Mouse (Mus musculus): Measurements from ENCODE around the gene Bcl6.

Bcl6 gene

DNA sequence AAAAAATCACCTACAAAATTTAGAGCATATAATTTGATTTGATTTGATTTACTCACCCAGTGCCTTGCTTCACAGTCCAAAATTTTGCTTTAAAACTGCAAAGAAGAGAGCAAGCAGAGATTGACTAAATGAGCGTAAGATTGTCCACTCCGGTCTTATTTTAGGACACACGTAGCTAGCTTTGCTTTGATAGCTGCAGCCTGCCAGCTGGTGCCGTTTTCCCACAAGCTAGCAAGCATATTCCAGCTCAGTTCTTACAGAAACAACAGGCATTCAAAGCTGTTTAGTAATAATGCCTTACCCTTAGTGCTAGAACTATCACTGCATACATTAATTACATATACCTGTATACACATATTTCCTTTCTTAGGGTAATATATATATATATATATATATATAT is 10.2 kb downstream of the Bcl6 start:
- in situ Hi-C loops (cut with MboI, MseI) = no loop called here

DNA sequence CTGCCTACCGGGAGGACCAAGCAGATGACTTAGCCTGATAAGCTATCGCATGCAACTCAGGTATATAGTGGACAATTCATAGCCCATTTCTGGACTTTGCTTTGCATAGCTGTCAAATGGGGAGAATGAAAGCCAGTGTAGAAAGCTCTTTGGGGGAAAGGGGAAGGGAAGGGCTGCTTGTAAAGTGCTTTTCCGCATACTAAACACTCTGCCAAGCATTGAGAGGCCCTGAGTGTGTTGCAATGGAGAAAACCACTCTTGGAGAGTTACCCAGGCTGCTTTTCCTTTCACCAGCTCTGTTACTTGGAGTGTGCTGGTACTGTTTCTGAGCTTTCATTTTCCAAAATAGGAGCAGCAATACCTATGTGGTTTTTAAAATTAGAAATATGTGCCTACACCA is 10.9 kb downstream of the Bcl6 start:
- in situ Hi-C loops (cut with MboI, MseI) = no loop called here

DNA sequence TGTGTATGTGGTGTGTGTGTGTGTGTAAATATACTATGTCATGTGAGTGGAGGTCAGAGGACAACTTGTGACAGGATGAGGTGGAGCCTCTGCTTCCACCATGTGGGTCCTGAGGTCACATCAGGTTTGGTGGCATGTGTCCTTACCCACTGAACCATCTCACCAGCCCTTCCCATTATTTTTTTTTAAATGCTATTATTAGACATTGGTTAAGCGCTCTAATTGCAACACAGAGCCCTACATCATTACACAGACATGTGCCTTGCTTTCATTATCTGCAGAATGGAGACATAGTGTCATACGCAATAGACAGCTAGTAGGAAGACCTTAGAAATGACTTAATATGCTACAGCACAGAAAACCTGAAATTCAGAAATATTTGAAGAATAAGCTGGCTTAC is 12.5 kb downstream of the Bcl6 start:
- in situ Hi-C loops (cut with MboI, MseI) = no loop called here

DNA sequence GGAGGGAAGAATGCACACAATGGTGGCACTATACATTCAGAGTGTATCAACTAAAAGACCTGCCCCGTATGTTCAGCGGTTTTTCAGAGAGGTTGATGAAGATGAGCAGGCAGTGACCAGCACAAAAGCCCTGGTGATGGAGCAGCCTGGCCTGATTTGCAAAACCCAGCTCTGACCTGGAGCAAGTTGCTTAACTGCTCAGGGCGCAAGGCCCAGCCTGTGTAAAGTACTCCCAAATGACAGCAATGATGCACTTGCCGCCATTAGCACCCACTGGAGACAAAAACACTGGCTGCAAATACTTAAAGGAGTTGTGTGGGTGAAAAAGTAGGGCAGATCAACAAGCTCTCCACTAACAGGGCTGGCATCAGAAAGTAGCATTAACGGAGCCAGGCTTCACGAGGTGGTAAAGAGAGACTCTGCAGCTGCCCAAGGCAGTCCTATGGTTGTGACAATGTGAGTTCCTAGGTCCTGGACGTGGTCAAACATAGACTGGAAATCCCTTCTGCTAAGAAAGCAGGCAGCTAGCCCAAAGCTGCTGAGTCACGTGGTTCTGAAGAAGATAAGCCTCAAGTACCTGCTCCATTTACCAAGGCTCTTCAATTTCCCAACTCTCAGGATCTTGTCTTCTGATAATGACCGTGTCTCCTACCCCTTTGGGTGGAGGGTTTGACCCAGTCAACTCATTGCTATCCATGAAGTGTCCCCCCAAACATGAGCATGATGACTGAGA is 14.9 kb downstream of the Bcl6 start:
- in situ Hi-C loops (cut with MboI, MseI) = loop anchor here in 1 of 2 experiments (5.0 kb wide), 1 partner anchor 1378 kb away; no protein-coding TSS in a partner anchor

GRCm38 (mm10) chr16:23972901-23973300 is 15.8 kb downstream of the Bcl6 start:
- in situ Hi-C loops (cut with MboI, MseI) = loop anchor here in 1 of 2 experiments (5.0 kb wide), 1 partner anchor 1379 kb away; no protein-coding TSS in a partner anchor

DNA sequence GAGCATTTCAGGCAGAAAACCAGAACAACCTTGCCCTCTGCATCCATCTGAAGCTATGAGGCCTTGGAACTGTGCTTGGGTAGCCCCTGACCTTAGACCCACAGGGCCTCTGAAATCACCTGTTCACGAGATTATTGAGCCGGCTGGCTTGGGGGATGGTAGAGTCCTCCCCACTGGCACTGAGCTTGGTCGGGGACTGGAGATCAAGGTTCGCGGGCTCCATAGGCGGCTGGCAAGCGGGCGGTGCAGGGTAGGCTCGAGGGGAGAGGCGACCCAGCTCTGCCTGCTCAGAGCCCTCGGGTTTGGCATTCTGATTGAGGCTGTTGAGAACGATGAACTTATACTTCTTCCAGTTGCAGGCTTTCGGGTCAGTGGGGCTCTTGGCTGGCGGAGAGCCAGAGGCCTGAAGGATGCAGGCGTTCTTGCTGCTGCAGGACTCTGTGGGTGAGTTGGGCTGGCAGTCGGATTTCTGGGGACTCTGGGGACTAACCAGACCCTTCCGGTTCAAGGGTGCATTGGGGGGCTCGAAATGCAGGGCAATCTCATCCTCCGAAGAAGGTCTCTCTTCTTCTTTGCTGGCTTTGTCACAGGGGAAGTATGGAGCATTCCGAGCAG is 16.4 kb downstream of the Bcl6 start:
- in situ Hi-C loops (cut with MboI, MseI) = loop anchor here in 1 of 2 experiments (5.0 kb wide), 1 partner anchor 1380 kb away; no protein-coding TSS in a partner anchor

DNA sequence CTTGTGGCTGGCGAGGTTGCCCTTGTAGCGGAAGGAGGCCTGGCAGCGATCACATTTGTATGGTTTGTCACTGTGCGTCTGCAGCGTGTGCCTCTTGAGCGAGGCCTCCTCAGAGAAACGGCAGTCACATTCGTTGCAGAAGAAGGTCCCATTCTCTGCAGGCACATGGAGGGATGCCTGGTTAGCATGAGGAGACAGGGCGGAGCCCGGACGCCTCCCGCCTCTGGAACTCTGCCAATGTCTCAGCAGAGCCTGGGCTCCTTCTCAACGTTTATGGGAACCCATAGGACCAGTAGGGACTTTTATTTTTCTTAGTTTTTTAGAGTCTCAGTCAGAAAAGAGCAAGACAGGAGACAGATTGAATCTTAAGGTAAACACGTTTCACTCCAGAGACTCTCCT is 18.7 kb downstream of the Bcl6 start:
- in situ Hi-C loops (cut with MboI, MseI) = loop anchor here (5.0 kb wide), 2 partner anchors 917 to 1382 kb away; no protein-coding TSS in a partner anchor

DNA sequence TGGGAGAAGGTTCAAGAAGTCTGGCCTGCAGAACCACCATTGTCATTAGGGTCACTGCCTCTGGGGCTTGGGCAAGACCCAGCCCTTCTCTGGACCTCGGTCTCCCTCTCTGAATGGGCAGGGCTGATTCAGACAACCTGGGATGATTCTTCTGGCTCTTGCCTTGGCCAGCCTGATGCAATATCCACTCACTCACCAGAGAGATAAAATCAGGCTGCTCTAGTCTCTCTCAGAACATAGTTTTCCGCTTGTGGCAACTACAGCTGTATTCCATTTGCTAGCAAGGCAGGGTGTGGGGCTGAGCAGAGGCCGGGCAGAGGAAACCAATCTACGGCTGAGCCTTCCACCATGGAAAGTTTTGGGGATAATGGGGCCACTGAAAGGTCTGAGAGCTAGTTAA is 19.8 kb downstream of the Bcl6 start:
- in situ Hi-C loops (cut with MboI, MseI) = loop anchor here in 1 of 2 experiments (5.0 kb wide), 1 partner anchor 918 kb away; no protein-coding TSS in a partner anchor

DNA sequence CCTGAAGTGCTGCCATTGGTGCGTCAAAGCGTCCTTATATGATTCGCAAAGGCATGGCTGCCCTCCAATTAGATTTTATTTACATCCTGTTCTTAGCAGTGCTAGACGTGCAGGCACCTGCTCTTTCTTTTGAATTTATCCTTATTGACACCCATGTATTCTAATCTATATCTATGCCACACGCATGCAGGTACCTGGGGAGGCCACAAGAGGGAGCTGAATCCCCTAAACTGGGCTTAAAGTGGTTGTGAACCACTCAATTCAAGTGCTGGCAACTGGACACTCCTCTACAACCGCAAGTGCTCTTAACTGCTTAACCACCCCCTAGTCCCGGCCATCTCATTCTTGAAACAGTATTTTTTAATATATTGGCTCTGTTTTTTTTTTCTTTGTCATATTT is 21.4 kb downstream of the Bcl6 start:
- in situ Hi-C loops (cut with MboI, MseI) = loop anchor here in 1 of 2 experiments (5.0 kb wide), 1 partner anchor 920 kb away; no protein-coding TSS in a partner anchor

DNA sequence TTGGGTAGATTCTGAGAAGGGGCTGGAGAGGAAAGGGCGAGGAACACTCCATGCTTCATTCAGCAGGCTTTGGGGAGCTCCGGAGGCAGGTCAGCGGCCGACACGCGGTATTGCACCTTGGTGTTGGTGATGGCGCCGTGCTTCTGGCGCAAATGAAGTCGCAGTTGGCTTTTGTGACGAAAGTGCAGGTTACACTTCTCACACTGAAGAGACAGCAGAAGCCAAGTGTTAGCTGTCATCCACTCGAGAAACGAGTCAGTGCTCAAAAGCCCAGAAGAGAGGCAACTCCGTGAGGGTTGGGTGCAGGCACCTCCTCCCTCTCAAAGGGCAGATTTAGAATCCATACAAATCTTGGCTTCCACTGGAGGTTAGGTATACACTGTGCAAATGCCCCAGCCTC is 22.6 kb downstream of the Bcl6 start:
- in situ Hi-C loops (cut with MboI, MseI) = loop anchor here in 1 of 2 experiments (5.0 kb wide), 1 partner anchor 921 kb away; no protein-coding TSS in a partner anchor

- in situ Hi-C loops (cut with MboI, MseI) = loop anchor here in 1 of 2 experiments (5.0 kb wide), 3 partner anchors 922 to 1382 kb away; no protein-coding TSS in a partner anchor
These were observed 23.8 kb downstream of the Bcl6 start for GRCm38 (mm10) chr16:23964706-23965367.

DNA sequence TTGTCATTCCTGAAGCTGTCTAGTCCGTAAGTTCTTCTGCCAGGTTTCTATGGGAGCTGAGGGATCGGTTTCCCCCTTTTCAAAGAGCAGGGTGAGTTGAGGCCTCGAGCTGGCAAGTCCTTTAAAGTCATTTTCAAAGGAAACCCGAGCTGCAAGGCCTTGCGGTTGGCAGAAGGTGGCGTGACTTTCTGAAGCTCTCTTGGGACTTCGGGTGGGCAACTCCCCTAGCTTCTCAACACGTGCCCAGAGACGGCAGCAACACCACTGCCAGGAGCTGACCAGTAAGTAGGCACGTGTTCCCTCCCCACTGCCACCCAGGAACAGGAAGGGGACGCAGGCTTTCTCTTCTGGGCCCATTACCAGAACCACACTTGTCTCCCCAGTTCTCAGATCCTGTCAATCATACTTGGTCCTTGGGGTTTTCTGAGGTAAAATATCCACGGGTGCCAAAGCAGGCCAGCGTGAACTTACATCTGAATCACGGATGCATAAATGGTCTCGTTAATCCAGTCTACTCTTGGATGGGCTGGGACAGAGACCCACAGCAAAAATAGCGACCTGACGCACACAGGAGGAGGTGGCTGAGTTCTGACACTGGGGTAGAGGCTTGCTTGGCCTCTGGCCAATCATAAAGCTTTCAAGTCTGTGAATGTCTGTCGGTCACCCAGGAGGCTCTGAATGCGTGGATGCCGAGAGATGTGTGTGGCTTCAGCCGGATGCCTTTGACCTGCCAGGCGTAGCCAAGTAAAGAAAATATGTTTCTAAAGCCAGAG is 24.6 kb downstream of the Bcl6 start:
- in situ Hi-C loops (cut with MboI, MseI) = loop anchor here in 1 of 2 experiments (5.0 kb wide), 2 partner anchors 1298 to 1383 kb away; no protein-coding TSS in a partner anchor

GRCm38 (mm10) chr16:23962401-23962800 is 26.3 kb downstream of the Bcl6 start:
- in situ Hi-C loops (cut with MboI, MseI) = loop anchor here in 1 of 2 experiments (5.0 kb wide), 2 partner anchors 1300 to 1385 kb away; no protein-coding TSS in a partner anchor

DNA sequence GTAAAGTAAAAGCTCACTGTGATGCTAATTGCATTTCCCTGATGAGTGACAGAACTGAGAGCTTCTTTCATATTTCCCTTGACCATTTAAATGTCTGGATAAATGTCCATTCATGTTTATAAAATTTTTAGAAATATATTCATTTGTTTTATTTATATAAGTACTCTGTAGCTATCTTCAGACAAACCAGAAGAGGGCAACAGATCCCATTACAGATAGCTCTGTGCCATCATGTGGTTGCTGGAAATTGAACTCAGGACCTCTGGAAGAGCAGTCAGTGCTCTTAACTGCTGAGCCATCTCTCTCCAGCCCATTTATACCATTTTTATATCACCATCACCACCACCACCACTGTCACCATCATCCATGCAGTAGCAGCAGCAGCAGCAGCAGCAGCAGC is 29.7 kb downstream of the Bcl6 start:
- in situ Hi-C loops (cut with MboI, MseI) = no loop called here

GRCm38 (mm10) chr16:23953959-23954260 is 34.7 kb downstream of the Bcl6 start:
- in situ Hi-C loops (cut with MboI, MseI) = no loop called here

- in situ Hi-C loops (cut with MboI, MseI) = no loop called here
These were observed 35.3 kb downstream of the Bcl6 start for GRCm38 (mm10) chr16:23953189-23953958.

DNA sequence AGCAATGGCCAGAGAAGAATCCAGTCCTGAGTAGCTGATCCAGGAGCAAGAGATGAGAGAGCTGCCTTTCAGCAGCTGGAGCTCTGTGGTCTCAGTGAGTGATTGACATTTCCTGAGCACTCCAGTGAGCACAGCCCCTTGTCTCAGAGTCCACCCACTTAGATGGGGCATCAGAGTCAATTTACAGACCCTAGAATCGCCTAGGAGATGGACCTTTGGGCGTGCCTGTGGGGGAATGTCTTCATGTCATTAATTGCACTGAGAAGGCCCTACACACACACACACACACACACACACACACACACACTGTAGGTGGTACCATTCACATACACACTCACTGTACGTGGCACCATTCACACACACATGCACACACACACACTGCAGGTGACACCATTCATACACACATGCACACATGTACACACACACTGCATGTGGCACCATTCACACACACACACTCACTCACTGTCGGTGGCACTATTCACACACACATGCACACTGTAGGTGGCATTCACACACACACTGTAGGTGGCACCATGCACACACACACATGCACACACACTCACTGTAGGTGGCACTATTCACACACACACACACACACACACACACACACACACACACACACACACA is 36.4 kb downstream of the Bcl6 start:
- in situ Hi-C loops (cut with MboI, MseI) = no loop called here

- in situ Hi-C loops (cut with MboI, MseI) = no loop called here
These were observed 41.0 kb downstream of the Bcl6 start for GRCm38 (mm10) chr16:23947654-23948053.

- in situ Hi-C loops (cut with MboI, MseI) = no loop called here
These were observed 43.9 kb downstream of the Bcl6 start for GRCm38 (mm10) chr16:23944801-23945200.

- in situ Hi-C loops (cut with MboI, MseI) = no loop called here
These were observed 54.3 kb downstream of the Bcl6 start for GRCm38 (mm10) chr16:23934397-23934796.

Measured in T-helper 17 cell (primary cell).